Mouse (Mus musculus): ENCODE measurements around the gene Olfr1342. TPM values are rescaled to one million over a fixed set of nuclear protein-coding genes. Genes with fewer than 3 reads are reported as not detected.

The Olfr1342 gene
- not detected in 2 replicates for polyA plus RNA-seq (2012; ENCODE audit: insufficient read depth, insufficient read length, low replicate concordance, missing spikeins)

GRCm38 (mm10) chr4:118692412-118692973, at the start of gene Olfr1342:
TSS of gene Olfr1342 (minus strand) at chr4:118692756.
- Histone ChIP-seq H3K27ac (ENCODE audit: insufficient read depth, low read depth, low read length) (no peak within 1 kb of the TSS), H3K4me1 (ENCODE audit: control insufficient read depth, insufficient read depth, low read length) (no peaks in the 10 kb centered on the region), H3K4me3 (ENCODE audit: insufficient read depth, low read depth, low read length) (no peak within 1 kb of the TSS)
- 27% methylated on average over 12 of the region's 12 CpGs for WGBS
- no peak for TF ChIP-seq CTCF (IDR thresholded peaks at IDR 0.05; ENCODE audit: insufficient read depth, low read depth, low read length)
- TF ChIP-seq POLR2A (IDR thresholded peaks at IDR 0.05; ENCODE audit: insufficient read depth, low read depth, low read length), result no peak

GRCm38 (mm10) chr4:118741881-118742280, 49.3 kb upstream of the Olfr1342 start:
- Histone ChIP-seq H3K4me3 (ENCODE audit: insufficient read depth, low read depth, low read length) (no peak overlapping the region), H3K27ac (ENCODE audit: insufficient read depth, low read depth, low read length) (no peak overlapping the region), H3K4me1 (ENCODE audit: control insufficient read depth, insufficient read depth, low read length) (no peaks in the 10 kb centered on the region)
- WGBS, result 10% methylated on average over 16 of the region's 16 CpGs
- no peak for TF ChIP-seq CTCF (IDR thresholded peaks at IDR 0.05; ENCODE audit: insufficient read depth, low read depth, low read length)
- no peak for TF ChIP-seq POLR2A (IDR thresholded peaks at IDR 0.05; ENCODE audit: insufficient read depth, low read depth, low read length)

GRCm38 (mm10) chr4:118740988-118741698, 48.6 kb upstream of the Olfr1342 start:
- WGBS, result 14% methylated on average over 11 of the region's 11 CpGs
- TF ChIP-seq POLR2A (IDR thresholded peaks at IDR 0.05; ENCODE audit: insufficient read depth, low read depth, low read length) (no peak), CTCF (IDR thresholded peaks at IDR 0.05; ENCODE audit: insufficient read depth, low read depth, low read length) (no peak)
- H3K27ac ChIP-seq (ENCODE audit: insufficient read depth, low read depth, low read length), result no peak overlapping the region
- no peak overlapping the region for H3K4me3 ChIP-seq (ENCODE audit: insufficient read depth, low read depth, low read length)
- no peaks in the 10 kb centered on the region for H3K4me1 ChIP-seq (ENCODE audit: control insufficient read depth, insufficient read depth, low read length)

DNA sequence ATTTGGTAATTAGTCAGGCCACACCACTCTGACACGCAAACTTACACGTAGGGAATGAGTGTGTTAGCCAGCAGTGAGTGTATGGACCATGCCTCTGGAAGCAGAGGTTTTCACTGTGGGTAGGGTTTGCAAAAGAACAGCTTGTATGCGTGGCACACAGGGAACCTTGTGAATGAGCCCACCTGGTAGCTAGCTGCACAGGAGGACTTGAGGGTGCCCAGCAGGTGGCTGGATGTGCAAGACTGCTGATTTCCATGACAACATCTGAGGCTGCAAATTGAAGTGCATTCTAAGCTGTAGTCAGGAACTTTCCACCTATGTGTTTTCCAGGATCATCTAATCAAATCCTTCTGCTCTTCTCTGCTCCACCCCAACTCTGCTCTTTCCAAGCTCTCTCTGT, 47.0 kb upstream of the Olfr1342 start:
- Histone ChIP-seq H3K4me3 (ENCODE audit: insufficient read depth, low read depth, low read length) (no peak overlapping the region), H3K4me1 (ENCODE audit: control insufficient read depth, insufficient read depth, low read length) (no peaks in the 10 kb centered on the region), H3K27ac (ENCODE audit: insufficient read depth, low read depth, low read length) (no peak overlapping the region)
- TF ChIP-seq CTCF (IDR thresholded peaks at IDR 0.05; ENCODE audit: insufficient read depth, low read depth, low read length) (no peak), POLR2A (IDR thresholded peaks at IDR 0.05; ENCODE audit: insufficient read depth, low read depth, low read length) (no peak)
- 60% methylated on average over 3 of the region's 3 CpGs for WGBS

GRCm38 (mm10) chr4:118731875-118732274, 39.3 kb upstream of the Olfr1342 start, which contains the start of gene Olfr1339:
TSS of gene Olfr1339 (plus strand) at chr4:118732175.
- Histone ChIP-seq H3K27ac (ENCODE audit: insufficient read depth, low read depth, low read length) (no peak within 1 kb of the TSS), H3K4me3 (ENCODE audit: insufficient read depth, low read depth, low read length) (no peak within 1 kb of the TSS), H3K4me1 (ENCODE audit: control insufficient read depth, insufficient read depth, low read length) (no peaks in the 10 kb centered on the region)
- TF ChIP-seq POLR2A (IDR thresholded peaks at IDR 0.05; ENCODE audit: insufficient read depth, low read depth, low read length) (no peak), CTCF (IDR thresholded peaks at IDR 0.05; ENCODE audit: insufficient read depth, low read depth, low read length) (no peak)
- 95% methylated on average over 1 of the region's 1 CpGs for WGBS

DNA sequence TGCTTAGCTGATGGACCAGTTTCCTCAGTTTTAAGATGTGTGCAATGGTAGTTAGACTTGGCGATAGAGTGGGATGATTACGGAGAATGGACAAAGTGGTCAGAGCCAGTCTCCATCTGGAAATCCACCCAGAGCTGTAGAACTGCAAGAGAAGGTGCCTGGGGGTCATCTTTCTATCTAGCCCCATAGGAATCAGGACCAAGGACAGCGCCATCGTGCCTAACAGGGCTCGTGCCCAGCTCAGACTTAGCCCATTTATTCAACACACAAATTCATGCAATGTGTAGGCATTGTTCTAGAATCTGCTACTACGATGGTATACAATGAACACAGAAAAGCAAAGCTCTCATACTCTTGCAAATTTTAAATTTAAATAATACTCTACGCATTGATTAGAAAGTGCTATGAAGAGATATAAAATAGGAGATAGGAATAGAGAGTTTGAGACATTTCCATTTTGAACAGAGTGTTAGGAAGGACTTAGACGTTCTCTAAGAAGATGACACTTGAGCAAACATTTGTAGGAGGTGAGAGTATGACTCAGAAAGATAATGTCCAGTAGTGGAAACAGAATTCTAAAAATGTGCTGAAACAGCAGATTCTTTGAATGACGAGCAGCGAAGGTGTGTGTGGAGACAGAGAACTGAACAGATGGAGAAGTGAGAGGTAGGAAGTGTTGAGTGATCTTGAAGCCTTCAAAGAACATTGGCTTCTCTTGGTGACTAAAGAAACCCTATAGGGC, 29.4 kb upstream of the Olfr1342 start:
- no peak for TF ChIP-seq POLR2A (IDR thresholded peaks at IDR 0.05; ENCODE audit: insufficient read depth, low read depth, low read length)
- TF ChIP-seq CTCF (IDR thresholded peaks at IDR 0.05; ENCODE audit: insufficient read depth, low read depth, low read length), result no peak
- no peak overlapping the region for H3K4me3 ChIP-seq (ENCODE audit: insufficient read depth, low read depth, low read length)
- 56% methylated on average over 10 of the region's 10 CpGs for WGBS
- no peak overlapping the region for H3K27ac ChIP-seq (ENCODE audit: insufficient read depth, low read depth, low read length)
- no peaks in the 10 kb centered on the region for H3K4me1 ChIP-seq (ENCODE audit: control insufficient read depth, insufficient read depth, low read length)

DNA sequence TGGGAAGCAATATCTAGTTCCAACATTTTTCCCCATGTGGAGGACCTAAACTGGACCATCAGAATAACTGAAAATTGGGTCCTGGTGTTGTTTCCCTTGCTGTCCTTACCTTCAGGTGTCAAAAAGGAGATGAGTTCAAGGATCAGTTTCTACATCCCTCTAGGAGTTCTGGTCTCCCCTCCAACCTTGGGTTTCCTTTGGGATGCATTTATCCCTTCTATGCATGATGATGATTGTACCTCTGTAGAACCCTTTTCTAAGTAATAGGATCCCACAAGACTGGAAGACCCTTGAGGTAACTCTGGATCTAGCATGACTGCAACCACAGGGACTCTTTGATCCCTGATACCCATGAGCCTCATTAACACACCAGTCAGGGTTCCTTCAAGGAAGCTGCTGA, 27.3 kb upstream of the Olfr1342 start, which contains the start of gene Olfr1340:
Olfr1340 (plus strand) TSS at position 301 of the 400 bp plus-strand sequence.
- H3K4me1 ChIP-seq (ENCODE audit: control insufficient read depth, insufficient read depth, low read length), result no peaks in the 10 kb centered on the region
- TF ChIP-seq POLR2A (IDR thresholded peaks at IDR 0.05; ENCODE audit: insufficient read depth, low read depth, low read length), result no peak
- no peak for TF ChIP-seq CTCF (IDR thresholded peaks at IDR 0.05; ENCODE audit: insufficient read depth, low read depth, low read length)
- H3K27ac ChIP-seq (ENCODE audit: insufficient read depth, low read depth, low read length), result no peak within 1 kb of the TSS
- no peak within 1 kb of the TSS for H3K4me3 ChIP-seq (ENCODE audit: insufficient read depth, low read depth, low read length)

DNA sequence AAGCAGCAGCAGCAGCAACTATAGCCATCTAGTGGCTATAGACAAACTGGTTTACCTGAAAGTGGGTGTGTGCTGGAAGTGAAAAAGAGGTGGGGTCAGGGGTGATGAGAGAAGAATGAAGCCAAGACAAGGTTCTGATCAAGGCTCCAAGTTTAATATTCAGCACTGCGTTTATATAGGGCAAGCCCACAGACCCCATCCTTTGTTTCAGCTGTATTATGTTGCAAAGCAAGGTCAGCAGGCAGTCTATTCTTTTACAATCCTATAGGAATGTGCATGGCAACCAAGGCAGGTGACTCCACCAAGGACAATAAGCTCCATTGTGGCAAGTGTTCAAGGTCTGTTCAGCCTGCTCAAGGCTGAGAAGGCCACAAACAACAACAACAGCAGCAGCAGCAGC, 19.1 kb upstream of the Olfr1342 start:
- 21% methylated on average over 1 of the region's 1 CpGs for WGBS
- no peaks in the 10 kb centered on the region for H3K4me1 ChIP-seq (ENCODE audit: control insufficient read depth, insufficient read depth, low read length)
- no peak overlapping the region for H3K27ac ChIP-seq (ENCODE audit: insufficient read depth, low read depth, low read length)
- no peak overlapping the region for H3K4me3 ChIP-seq (ENCODE audit: insufficient read depth, low read depth, low read length)
- TF ChIP-seq POLR2A (IDR thresholded peaks at IDR 0.05; ENCODE audit: insufficient read depth, low read depth, low read length) (no peak), CTCF (IDR thresholded peaks at IDR 0.05; ENCODE audit: insufficient read depth, low read depth, low read length) (no peak)

DNA sequence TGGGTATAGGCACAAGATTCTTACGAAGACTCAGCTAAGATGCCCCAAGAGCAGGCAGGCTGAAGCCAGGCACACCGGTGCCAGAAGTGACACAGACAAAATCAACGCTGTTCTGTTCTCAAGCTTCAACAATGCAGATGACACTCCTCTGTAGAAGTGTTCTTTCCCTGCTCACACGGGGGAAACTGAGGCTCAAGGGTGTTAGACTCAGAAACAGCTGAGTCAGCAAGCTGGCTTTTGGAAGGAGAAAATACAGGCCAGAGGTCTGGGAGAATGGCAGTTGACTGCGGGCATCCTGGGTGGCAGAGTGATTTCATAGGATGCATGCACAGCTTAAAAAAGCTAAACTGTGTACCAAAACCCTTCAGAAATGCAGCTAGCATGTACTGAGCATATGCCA, 15.5 kb upstream of the Olfr1342 start:
- no peak overlapping the region for H3K27ac ChIP-seq (ENCODE audit: insufficient read depth, low read depth, low read length)
- TF ChIP-seq POLR2A (IDR thresholded peaks at IDR 0.05; ENCODE audit: insufficient read depth, low read depth, low read length) (no peak), CTCF (IDR thresholded peaks at IDR 0.05; ENCODE audit: insufficient read depth, low read depth, low read length) (no peak)
- H3K4me3 ChIP-seq (ENCODE audit: insufficient read depth, low read depth, low read length), result no peak overlapping the region
- no peaks in the 10 kb centered on the region for H3K4me1 ChIP-seq (ENCODE audit: control insufficient read depth, insufficient read depth, low read length)
- 83% methylated on average over 5 of the region's 5 CpGs for WGBS

Measured in olfactory bulb, adult 2 months (tissue).